ENCODE assay signal across 13 mouse cellular contexts in genomic region chr8:120724096-120724495, GRCm38 (mm10). TPM values are rescaled to one million over a fixed set of nuclear protein-coding genes. Genes with fewer than 3 reads are reported as not detected.
A peak's percentile ranks its signal among the peaks of the same experiment; 100 is the strongest.
DNase-seq lines count a peak whose midpoint lies in the region; ATAC-seq and TF ChIP-seq lines count a peak whose summit lies in the region.
"Not testable (repeated sequence)": the region's sequence is repeated elsewhere in the genome, so short reads cannot be mapped to it uniquely, and the experiment has no call there.
"Had no signal": no experiment of that assay in that cellular context is flagged by ENCODE, and none has a peak within 500 bp of the region (broad histone marks: within the 10 kb centered on the region; RNA-seq: fewer than 3 reads in every experiment).

No protein-coding gene starts in this region.

- not testable (repeated sequence) for ATAC-seq in liver, postnatal 0 days; midbrain, postnatal 0 days (ENCODE audit: low FRiP score)

- peak; percentile 75 to 76 for DNase-seq in B cell, adult 2 months
- peak; percentile 86 for DNase-seq in R1 (ENCODE audit: low read depth, low spot score)
- not testable (repeated sequence) for DNase-seq in gastrocnemius, adult 2 months; kidney, adult 2 months; liver, postnatal 0 days; midbrain, postnatal 0 days (ENCODE audit: low spot score)

- not testable (repeated sequence) for TF ChIP-seq EP300 in ES-Bruce4 (IDR thresholded peaks at IDR 0.05; ENCODE audit: insufficient read depth, low read depth, low read length); liver, postnatal 0 days (IDR thresholded peaks at IDR 0.05; ENCODE audit: low read depth)

- not testable (repeated sequence) for H3K4me3 ChIP-seq in ES-Bruce4 (ENCODE audit: low read depth, low read length); gastrocnemius, adult 2 months; kidney, adult 2 months (ENCODE audit: insufficient read depth, low read depth, low read length); liver, postnatal 0 days (ENCODE audit: low read depth, low read length); midbrain, postnatal 0 days (ENCODE audit: low read depth, low read length); testis, adult 2 months (ENCODE audit: control insufficient read depth, low read depth, low read length)

- H3K4me1 ChIP-seq in ES-Bruce4 (ENCODE audit: control insufficient read depth, insufficient read depth, low read length); kidney, adult 2 months (ENCODE audit: control insufficient read depth, insufficient read depth, low read length); liver, postnatal 0 days (ENCODE audit: insufficient read depth); midbrain, postnatal 0 days (ENCODE audit: insufficient read depth, low read length); testis, adult 2 months (ENCODE audit: control insufficient read depth, insufficient read depth, low read length): not testable (repeated sequence)

- not testable (repeated sequence) for TF ChIP-seq POLR2A in ES-Bruce4 (IDR thresholded peaks at IDR 0.05; ENCODE audit: insufficient read depth, low read length); kidney, adult 2 months (IDR thresholded peaks at IDR 0.05; ENCODE audit: low read depth, low read length); testis, adult 2 months (IDR thresholded peaks at IDR 0.05; ENCODE audit: control insufficient read depth, low read depth, low read length)

- TF ChIP-seq CTCF in ES-Bruce4 (IDR thresholded peaks at IDR 0.05; ENCODE audit: low read depth, low read length), result peak; percentile 45
- TF ChIP-seq CTCF in gastrocnemius, adult 2 months (IDR thresholded peaks at IDR 0.05), result peak; percentile 38
- peak; percentile 22; the same call in 1 of the 2 replicates for TF ChIP-seq CTCF in kidney, adult 2 months (conservative IDR thresholded peaks at IDR 0.05; ENCODE audit: insufficient read depth, insufficient read length, low read depth, low read length)
- TF ChIP-seq CTCF in liver, postnatal 0 days (IDR thresholded peaks at IDR 0.05; ENCODE audit: low read depth), result peak; percentile 53
- TF ChIP-seq CTCF in midbrain, postnatal 0 days (IDR thresholded peaks at IDR 0.05), result peak; percentile 34
- TF ChIP-seq CTCF in testis, adult 2 months (IDR thresholded peaks at IDR 0.05; ENCODE audit: control insufficient read depth, insufficient read depth, insufficient replicate concordance, low read depth, low read length), result 0 out of 2 replicates have a peak, but pooled peaks have one; percentile 9

- H3K36me3 ChIP-seq in ES-Bruce4 (ENCODE audit: control insufficient read depth, insufficient read depth, low read length, poor library complexity, severe bottlenecking); kidney, adult 2 months (ENCODE audit: control insufficient read depth, insufficient read depth, low read length); liver, postnatal 0 days (replicated peaks; ENCODE audit: insufficient read depth, low read length); midbrain, postnatal 0 days (ENCODE audit: insufficient read depth, low read length); testis, adult 2 months (ENCODE audit: control insufficient read depth, insufficient read depth, low read length): not testable (repeated sequence)

- intact Hi-C loops in gastrocnemius, adult 2 months (cut with DNase I), result not testable (repeated sequence)

- not testable (repeated sequence) for H3K27me3 ChIP-seq in ES-Bruce4 (ENCODE audit: control insufficient read depth, insufficient read depth, low read length, poor library complexity, severe bottlenecking); kidney, adult 2 months (replicated peaks; ENCODE audit: control insufficient read depth, insufficient read depth, low read length); liver, postnatal 0 days (ENCODE audit: insufficient read depth, low read length); midbrain, postnatal 0 days (ENCODE audit: insufficient read depth, low read length); testis, adult 2 months (ENCODE audit: control insufficient read depth, insufficient read depth, low read length)

- not testable (repeated sequence) for H3K4me2 ChIP-seq in liver, postnatal 0 days (ENCODE audit: low read depth, low read length); midbrain, postnatal 0 days (ENCODE audit: low read depth, low read length, poor library complexity, severe bottlenecking)

- H3K9ac ChIP-seq in ES-Bruce4 (ENCODE audit: low read depth, poor library complexity, severe bottlenecking); liver, postnatal 0 days (replicated peaks); midbrain, postnatal 0 days (replicated peaks; ENCODE audit: low read length, poor library complexity, severe bottlenecking): not testable (repeated sequence)

- 90% methylated on average over 4 of the region's 4 CpGs for WGBS in kidney, adult 2 months
- 83% methylated on average over 2 of the region's 4 CpGs for WGBS in liver, postnatal 0 days (ENCODE audit: insufficient replicate concordance)
- WGBS in midbrain, postnatal 0 days, result 85% methylated on average over 2 of the region's 4 CpGs

- not testable (repeated sequence) for H3K9me3 ChIP-seq in ES-Bruce4 (replicated peaks; ENCODE audit: control insufficient read depth, insufficient read depth, low read length, poor library complexity, severe bottlenecking); liver, postnatal 0 days (ENCODE audit: low read length); midbrain, postnatal 0 days (ENCODE audit: low read length)

- not testable (repeated sequence) for H3K27ac ChIP-seq in ES-Bruce4 (ENCODE audit: insufficient read depth, low read length); gastrocnemius, adult 2 months; kidney, adult 2 months (ENCODE audit: insufficient read depth, low read depth, low read length); liver, postnatal 0 days (ENCODE audit: low read depth); midbrain, postnatal 0 days (ENCODE audit: low read depth, low read length); testis, adult 2 months (ENCODE audit: control insufficient read depth, insufficient read depth, low read depth, low read length)

RNA-seq across cellular contexts. Expression of gene Irf8, which starts 12.1 kb away (rescaled TPM):
- 0.91 and 1.4 TPM in 2 replicates for polyA plus RNA-seq in ES-Bruce4 (2011; ENCODE audit: insufficient read depth, insufficient read length, low read depth, missing spikeins)
- 10 to 100 TPM in 1 of 2 experiments, 1 to 10 TPM in 1; 4.8 to 11.2 TPM for total RNA-seq in gastrocnemius, adult 2 months (2021)
- polyA plus RNA-seq in kidney, adult 2 months (2012; rRNA removed), result 12.3 and 16.7 TPM in 2 replicates
- polyA plus RNA-seq in liver, postnatal 0 days (2015; fragmentation: Nextera tagmentation; extraction: Ambion mirVana), result 28.3 and 31.8 TPM in 2 replicates
- 3.2 and 3.5 TPM in 2 replicates for total RNA-seq in midbrain, postnatal 0 days (2014; rRNA removed)
- 5.0 and 5.7 TPM in 2 replicates for polyA plus RNA-seq in midbrain, postnatal 0 days (2015; fragmentation: Nextera tagmentation; extraction: Ambion mirVana)
- 2.9 and 3.4 TPM in 2 replicates for polyA plus RNA-seq in testis, adult 2 months (2012; rRNA removed)
- polyA plus RNA-seq: C2C12 had no signal

RNA-seq across cellular contexts. Expression of gene Emc8, which starts 55.7 kb away (rescaled TPM):
- polyA plus RNA-seq in ES-Bruce4 (2011; ENCODE audit: insufficient read depth, insufficient read length, low read depth, missing spikeins), result 124 and 141 TPM in 2 replicates
- 10 to 100 TPM; 22.2 to 25.6 TPM for total RNA-seq in gastrocnemius, adult 2 months (2021)
- polyA plus RNA-seq in kidney, adult 2 months (2012; rRNA removed), result 67.0 and 67.8 TPM in 2 replicates
- polyA plus RNA-seq in liver, postnatal 0 days (2015; fragmentation: Nextera tagmentation; extraction: Ambion mirVana), result 81.1 and 83.9 TPM in 2 replicates
- 30.5 and 43.2 TPM in 2 replicates for total RNA-seq in midbrain, postnatal 0 days (2014; rRNA removed)
- 91.6 and 95.8 TPM in 2 replicates for polyA plus RNA-seq in midbrain, postnatal 0 days (2015; fragmentation: Nextera tagmentation; extraction: Ambion mirVana)
- 29.4 and 38.1 TPM in 2 replicates for polyA plus RNA-seq in testis, adult 2 months (2012; rRNA removed)

RNA-seq across cellular contexts. Expression of gene Cox4i1, which starts 56.1 kb away (rescaled TPM):
- 605 and 624 TPM in 2 replicates for polyA plus RNA-seq in ES-Bruce4 (2011; ENCODE audit: insufficient read depth, insufficient read length, low read depth, missing spikeins)
- total RNA-seq in gastrocnemius, adult 2 months (2021), result 1,000 to 10,000 TPM; 1,376 to 1,812 TPM
- 2,823 and 3,733 TPM in 2 replicates for polyA plus RNA-seq in kidney, adult 2 months (2012; rRNA removed)
- polyA plus RNA-seq in liver, postnatal 0 days (2015; fragmentation: Nextera tagmentation; extraction: Ambion mirVana), result 1,191 and 1,240 TPM in 2 replicates
- total RNA-seq in midbrain, postnatal 0 days (2014; rRNA removed), result 493 and 558 TPM in 2 replicates
- 1,374 and 1,478 TPM in 2 replicates for polyA plus RNA-seq in midbrain, postnatal 0 days (2015; fragmentation: Nextera tagmentation; extraction: Ambion mirVana)
- 803 and 957 TPM in 2 replicates for polyA plus RNA-seq in testis, adult 2 months (2012; rRNA removed)

RNA-seq across cellular contexts. Expression of gene Gm27021, which starts 56.2 kb away (rescaled TPM):
- not detected in 2 replicates for polyA plus RNA-seq in ES-Bruce4 (2011; ENCODE audit: insufficient read depth, insufficient read length, low read depth, missing spikeins)
- not detected for total RNA-seq in gastrocnemius, adult 2 months (2021)
- polyA plus RNA-seq in kidney, adult 2 months (2012; rRNA removed), result 1.6 TPM in 1 of 2 replicates, not detected in the other
- polyA plus RNA-seq in liver, postnatal 0 days (2015; fragmentation: Nextera tagmentation; extraction: Ambion mirVana), result 0.58 and 1.4 TPM in 2 replicates
- total RNA-seq in midbrain, postnatal 0 days (2014; rRNA removed), result 3.9 and 13.8 TPM in 2 replicates
- 7.9 and 9.1 TPM in 2 replicates for polyA plus RNA-seq in midbrain, postnatal 0 days (2015; fragmentation: Nextera tagmentation; extraction: Ambion mirVana)
- polyA plus RNA-seq in testis, adult 2 months (2012; rRNA removed), result 0.57 and 0.59 TPM in 2 replicates
- total RNA-seq: adrenal gland, postnatal 10 days; gastrocnemius, postnatal 25 days; layer of hippocampus, postnatal 25 days had no signal
- polyA plus RNA-seq: heart, embryonic 16.5 days had no signal
